Mouse (Mus musculus): Measurements from ENCODE around the gene Tubb4b. TPM values are rescaled to one million over a fixed set of nuclear protein-coding genes. Genes with fewer than 3 reads are reported as not detected.

Tubb4b gene
- polyA plus RNA-seq, 1 experiment from 2014 or later, result 655 TPM

- DNase-seq (ENCODE audit: low spot score), result peak; percentile 75
- Histone ChIP-seq H3K4me1 (replicated peaks) (peaks cover 42% of the 10 kb centered on the region), H3K9me3 (no peaks in the 10 kb centered on the region), H3K36me3 (peaks cover 20% of the 10 kb centered on the region), H3K27ac (peak overlapping the region; percentile 87), H3K27me3 (ENCODE audit: insufficient read depth, poor library complexity, severe bottlenecking) (peaks cover 46% of the 10 kb centered on the region), H3K4me3 (peak overlapping the region; percentile 73)
- WGBS, result 2% methylated on average over 29 of the region's 29 CpGs
Observed at GRCm38 (mm10) chr2:25240723-25241437, 16.4 kb upstream of the Tubb4b start.

- no peaks in the 10 kb centered on the region for H3K9me3 ChIP-seq
- peaks cover 15% of the 10 kb centered on the region for H3K36me3 ChIP-seq
- peak overlapping the region; percentile 87 for H3K27ac ChIP-seq
- H3K4me1 ChIP-seq (replicated peaks), result peaks cover 40% of the 10 kb centered on the region
- no peak for DNase-seq (ENCODE audit: low spot score)
- 49% methylated on average over 8 of the region's 8 CpGs for WGBS
- peaks cover 46% of the 10 kb centered on the region for H3K27me3 ChIP-seq (ENCODE audit: insufficient read depth, poor library complexity, severe bottlenecking)
- peak overlapping the region; percentile 73 for H3K4me3 ChIP-seq
Observed at GRCm38 (mm10) chr2:25240310-25240709, 15.8 kb upstream of the Tubb4b start.

GRCm38 (mm10) chr2:25239766-25240165 is 15.3 kb upstream of the Tubb4b start:
- H3K4me3 ChIP-seq, result no peak overlapping the region
- WGBS, result 76% methylated on average over 3 of the region's 3 CpGs
- H3K27ac ChIP-seq, result no peak overlapping the region

GRCm38 (mm10) chr2:25238106-25238505 is 13.6 kb upstream of the Tubb4b start:
- no peak overlapping the region for H3K27ac ChIP-seq
- H3K4me3 ChIP-seq, result no peak overlapping the region
- H3K27me3 ChIP-seq (ENCODE audit: insufficient read depth, poor library complexity, severe bottlenecking), result peaks cover 33% of the 10 kb centered on the region
- DNase-seq (ENCODE audit: low spot score), result no peak
- H3K36me3 ChIP-seq, result no peaks in the 10 kb centered on the region
- no peaks in the 10 kb centered on the region for H3K9me3 ChIP-seq
- peaks cover 35% of the 10 kb centered on the region for H3K4me1 ChIP-seq (replicated peaks)

More at GRCm38 (mm10) chr2:25239766-25240165, 15.3 kb upstream of the Tubb4b start:
- H3K9me3 ChIP-seq, result no peaks in the 10 kb centered on the region
- peaks cover 9% of the 10 kb centered on the region for H3K36me3 ChIP-seq
- DNase-seq (ENCODE audit: low spot score), result no peak
- H3K27me3 ChIP-seq (ENCODE audit: insufficient read depth, poor library complexity, severe bottlenecking), result peaks cover 46% of the 10 kb centered on the region
- peaks cover 40% of the 10 kb centered on the region for H3K4me1 ChIP-seq (replicated peaks)

GRCm38 (mm10) chr2:25237522-25237921 is 13.0 kb upstream of the Tubb4b start:
- H3K9me3 ChIP-seq, result no peaks in the 10 kb centered on the region
- 74% methylated on average over 4 of the region's 4 CpGs for WGBS
- no peak for DNase-seq (ENCODE audit: low spot score)

GRCm38 (mm10) chr2:25236614-25237013 is 12.1 kb upstream of the Tubb4b start, which contains the start of gene Rnf224:
TSS of gene Rnf224 (minus strand) at chr2:25236787.
- H3K4me1 ChIP-seq (replicated peaks), result peaks cover 31% of the 10 kb centered on the region
- 35% methylated on average over 8 of the region's 8 CpGs for WGBS
- peaks cover 26% of the 10 kb centered on the region for H3K27me3 ChIP-seq (ENCODE audit: insufficient read depth, poor library complexity, severe bottlenecking)
- DNase-seq (ENCODE audit: low spot score), result no peak
- H3K9me3 ChIP-seq, result no peaks in the 10 kb centered on the region
- H3K36me3 ChIP-seq, result no peaks in the 10 kb centered on the region
- no peak within 1 kb of the TSS for H3K4me3 ChIP-seq
- no peak within 1 kb of the TSS for H3K27ac ChIP-seq

More at GRCm38 (mm10) chr2:25237522-25237921, 13.0 kb upstream of the Tubb4b start:
- Histone ChIP-seq H3K27me3 (ENCODE audit: insufficient read depth, poor library complexity, severe bottlenecking) (peaks cover 27% of the 10 kb centered on the region), H3K36me3 (no peaks in the 10 kb centered on the region), H3K4me1 (replicated peaks) (peaks cover 33% of the 10 kb centered on the region), H3K27ac (no peak overlapping the region), H3K4me3 (no peak overlapping the region)

GRCm38 (mm10) chr2:25234551-25235220 is 10.2 kb upstream of the Tubb4b start:
- Histone ChIP-seq H3K27me3 (ENCODE audit: insufficient read depth, poor library complexity, severe bottlenecking) (peaks cover 29% of the 10 kb centered on the region; the same call in 1 of the 2 replicates), H3K4me3 (no peak overlapping the region), H3K36me3 (no peaks in the 10 kb centered on the region), H3K4me1 (replicated peaks) (peaks cover 16% of the 10 kb centered on the region; the same call in 1 of the 2 replicates), H3K9me3 (no peaks in the 10 kb centered on the region), H3K27ac (no peak overlapping the region)
- WGBS, result 77% methylated on average over 5 of the region's 5 CpGs
- no peak for DNase-seq (ENCODE audit: low spot score)

- Histone ChIP-seq H3K27me3 (ENCODE audit: insufficient read depth, poor library complexity, severe bottlenecking) (peaks cover 22% of the 10 kb centered on the region; the same call in 1 of the 2 replicates), H3K4me1 (replicated peaks) (peaks cover 18% of the 10 kb centered on the region), H3K36me3 (no peaks in the 10 kb centered on the region), H3K4me3 (no peak within 1 kb of the TSS), H3K9me3 (no peaks in the 10 kb centered on the region), H3K27ac (no peak within 1 kb of the TSS)
- no peak for DNase-seq (ENCODE audit: low spot score)
- WGBS, result 88% methylated on average over 3 of the region's 3 CpGs
Observed at GRCm38 (mm10) chr2:25234050-25234449, 9.5 kb upstream of the Tubb4b start, which contains the start of gene Slc34a3. TSS of gene Slc34a3 (minus strand) at chr2:25234364.

- no peak overlapping the region for H3K27ac ChIP-seq
- H3K27me3 ChIP-seq (ENCODE audit: insufficient read depth, poor library complexity, severe bottlenecking), result peaks cover 19% of the 10 kb centered on the region; the same call in 1 of the 2 replicates
- no peak for DNase-seq (ENCODE audit: low spot score)
- no peak overlapping the region for H3K4me3 ChIP-seq
- no peaks in the 10 kb centered on the region for H3K36me3 ChIP-seq
- H3K4me1 ChIP-seq (replicated peaks), result peaks cover 25% of the 10 kb centered on the region
- H3K9me3 ChIP-seq, result no peaks in the 10 kb centered on the region
- WGBS, result 82% methylated on average over 4 of the region's 4 CpGs
Observed at GRCm38 (mm10) chr2:25233421-25233820, 8.9 kb upstream of the Tubb4b start.

GRCm38 (mm10) chr2:25231038-25231437 is 6.5 kb upstream of the Tubb4b start:
- Histone ChIP-seq H3K4me1 (replicated peaks) (peaks cover 36% of the 10 kb centered on the region), H3K36me3 (no peaks in the 10 kb centered on the region), H3K27ac (no peak overlapping the region), H3K27me3 (ENCODE audit: insufficient read depth, poor library complexity, severe bottlenecking) (peaks cover 19% of the 10 kb centered on the region; the same call in 1 of the 2 replicates), H3K9me3 (no peaks in the 10 kb centered on the region), H3K4me3 (no peak overlapping the region)
- DNase-seq (ENCODE audit: low spot score), result no peak
- 51% methylated on average over 12 of the region's 12 CpGs for WGBS

- H3K4me1 ChIP-seq (replicated peaks), result peaks cover 40% of the 10 kb centered on the region
- peaks cover 19% of the 10 kb centered on the region; the same call in 1 of the 2 replicates for H3K27me3 ChIP-seq (ENCODE audit: insufficient read depth, poor library complexity, severe bottlenecking)
- no peaks in the 10 kb centered on the region for H3K9me3 ChIP-seq
- no peak overlapping the region for H3K4me3 ChIP-seq
- WGBS, result 93% methylated on average over 7 of the region's 7 CpGs
- no peak overlapping the region for H3K27ac ChIP-seq
- no peaks in the 10 kb centered on the region for H3K36me3 ChIP-seq
- no peak for DNase-seq (ENCODE audit: low spot score)
Observed at GRCm38 (mm10) chr2:25230581-25230980, 6.1 kb upstream of the Tubb4b start.

GRCm38 (mm10) chr2:25229582-25229981 is 5.1 kb upstream of the Tubb4b start:
- DNase-seq (ENCODE audit: low spot score), result no peak
- H3K4me3 ChIP-seq, result no peak overlapping the region
- H3K27me3 ChIP-seq (ENCODE audit: insufficient read depth, poor library complexity, severe bottlenecking), result peaks cover 19% of the 10 kb centered on the region; the same call in 1 of the 2 replicates
- no peaks in the 10 kb centered on the region for H3K9me3 ChIP-seq
- 88% methylated on average over 5 of the region's 5 CpGs for WGBS
- 0 out of 2 replicates have a peak overlapping the region, but pooled peaks have one; percentile 83 for H3K27ac ChIP-seq
- H3K36me3 ChIP-seq, result no peaks in the 10 kb centered on the region
- peaks cover 45% of the 10 kb centered on the region for H3K4me1 ChIP-seq (replicated peaks)
